Mouse (Mus musculus): ENCODE measurements at regions not wholly inside any gene's neighbourhood (a gene's known extent, or its start where the extent isn't known, plus 50 kb on each side); places are given as distances from the start of the nearest gene placed in this dataset.

GRCm38 (mm10) chr1:185695394-185695793 lies 240.7 kb downstream of the Slc30a10 start:
- in situ Hi-C loops (cut with MboI, MseI) = no loop called here

GRCm38 (mm10) chr1:185699758-185700157 lies 245.1 kb downstream of the Slc30a10 start:
- in situ Hi-C loops (cut with MboI, MseI) = no loop called here

- in situ Hi-C loops (cut with MboI, MseI) = no loop called here
These were observed 271.7 kb downstream of the Slc30a10 start for GRCm38 (mm10) chr1:185726324-185726723.

- in situ Hi-C loops (cut with MboI, MseI) = no loop called here
These were observed 272.2 kb downstream of the Slc30a10 start for GRCm38 (mm10) chr1:185726811-185727210.

DNA sequence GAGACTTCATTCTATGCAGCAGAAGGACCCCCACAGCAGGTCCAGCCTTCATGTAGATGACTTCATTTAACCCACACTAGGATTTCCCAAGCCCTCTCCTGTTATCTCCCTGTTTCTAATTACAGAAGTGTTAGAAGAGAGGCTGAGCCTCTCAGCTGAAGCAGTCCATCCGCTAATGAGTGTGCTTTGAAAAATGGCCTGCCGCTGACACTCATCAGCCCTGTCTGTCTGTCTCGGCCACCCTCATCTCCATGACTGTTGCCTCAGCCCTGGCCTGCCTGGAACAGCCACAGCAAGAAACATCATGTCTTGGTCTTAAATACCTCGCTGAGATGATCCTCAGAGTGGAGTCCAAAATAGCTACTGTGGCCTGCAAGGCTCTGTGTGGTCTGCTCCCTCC lies 273.1 kb downstream of the Slc30a10 start:
- in situ Hi-C loops (cut with MboI, MseI) = no loop called here

DNA sequence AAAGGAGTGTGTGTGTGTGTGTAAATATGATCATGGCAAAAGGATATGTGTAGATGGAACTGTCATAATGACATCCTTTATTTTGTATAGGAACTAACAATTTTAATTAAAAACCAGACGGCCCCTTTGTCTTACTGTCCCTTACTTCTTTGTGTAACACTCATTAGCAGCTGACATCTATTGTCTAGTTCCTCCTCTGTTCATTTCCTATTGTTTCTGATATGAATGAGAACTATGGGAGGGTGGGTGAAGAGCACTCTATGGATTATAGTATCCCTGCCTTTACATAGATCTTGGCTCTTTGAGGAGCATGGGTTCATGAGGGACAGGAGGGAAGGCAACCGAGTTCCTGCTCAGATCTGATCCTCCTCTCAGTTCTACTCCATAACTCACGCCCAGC lies 273.8 kb downstream of the Slc30a10 start:
- in situ Hi-C loops (cut with MboI, MseI) = no loop called here

DNA sequence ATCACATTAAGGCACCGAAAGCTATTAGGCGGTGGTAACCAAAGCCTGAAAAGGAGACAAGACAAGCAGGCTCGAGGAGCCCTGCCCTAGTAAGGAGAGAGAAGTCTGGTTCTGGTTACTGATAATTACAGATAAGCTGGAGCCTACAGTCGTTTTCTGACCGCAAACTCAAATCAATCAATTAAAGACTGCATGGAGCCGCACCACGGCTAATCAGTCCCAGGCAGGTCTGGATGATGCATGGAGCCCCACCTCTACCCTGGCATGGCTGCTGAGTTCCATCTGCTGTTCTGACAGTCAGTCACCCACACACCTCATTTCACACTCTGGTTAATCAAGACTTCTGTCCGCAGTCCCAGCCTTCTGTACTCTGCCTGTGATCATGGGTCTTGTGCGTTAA lies 276.4 kb downstream of the Slc30a10 start:
- in situ Hi-C loops (cut with MboI, MseI) = no loop called here

GRCm38 (mm10) chr1:185736773-185737172 lies 282.1 kb downstream of the Slc30a10 start:
- in situ Hi-C loops (cut with MboI, MseI) = no loop called here

DNA sequence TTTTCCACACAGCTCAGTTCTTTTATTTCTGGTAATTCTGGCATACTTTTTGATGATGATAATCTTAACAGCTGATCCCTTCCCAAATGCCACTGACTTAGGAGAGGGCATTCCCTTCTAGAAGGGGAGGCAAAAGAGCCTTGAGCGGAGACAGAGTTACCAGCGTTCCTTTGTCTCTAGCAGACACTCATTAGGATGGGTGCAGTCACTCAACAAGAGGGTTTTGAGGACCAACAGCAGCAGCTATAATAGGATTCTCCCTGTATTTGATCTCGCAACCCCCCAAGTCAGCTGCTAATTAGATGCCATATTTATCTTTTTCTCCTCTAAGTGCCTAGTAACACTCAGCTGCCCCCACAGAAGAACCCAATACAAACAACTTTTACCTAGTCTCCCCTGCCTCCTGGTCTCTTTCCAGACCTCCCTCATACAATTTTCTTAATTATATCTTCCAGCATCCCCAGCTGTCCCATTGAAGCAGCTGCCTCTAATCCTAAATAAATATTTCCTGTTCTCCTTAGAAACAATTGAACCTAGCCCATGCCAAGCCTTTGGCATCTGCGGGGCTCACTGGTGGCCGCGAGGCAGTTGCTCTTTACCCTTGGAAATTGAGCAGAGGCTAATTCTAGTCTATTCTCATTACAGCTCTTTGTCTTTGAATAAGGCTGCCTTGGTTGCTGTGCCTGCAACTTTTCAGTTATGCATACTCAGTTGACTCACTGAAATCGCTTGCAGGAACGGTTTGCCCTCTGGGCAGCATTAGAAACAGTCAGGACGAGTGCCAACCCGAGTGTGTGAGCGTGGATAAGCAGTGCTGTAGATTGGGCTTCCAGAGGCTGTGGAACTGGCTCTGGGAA lies 286.6 kb downstream of the Slc30a10 start:
- in situ Hi-C loops (cut with MboI, MseI) = no loop called here

GRCm38 (mm10) chr1:185749251-185749650 lies 294.6 kb downstream of the Slc30a10 start:
- in situ Hi-C loops (cut with MboI, MseI) = no loop called here

- in situ Hi-C loops (cut with MboI, MseI) = no loop called here
These were observed 300.0 kb downstream of the Slc30a10 start for GRCm38 (mm10) chr1:185754486-185755290.

DNA sequence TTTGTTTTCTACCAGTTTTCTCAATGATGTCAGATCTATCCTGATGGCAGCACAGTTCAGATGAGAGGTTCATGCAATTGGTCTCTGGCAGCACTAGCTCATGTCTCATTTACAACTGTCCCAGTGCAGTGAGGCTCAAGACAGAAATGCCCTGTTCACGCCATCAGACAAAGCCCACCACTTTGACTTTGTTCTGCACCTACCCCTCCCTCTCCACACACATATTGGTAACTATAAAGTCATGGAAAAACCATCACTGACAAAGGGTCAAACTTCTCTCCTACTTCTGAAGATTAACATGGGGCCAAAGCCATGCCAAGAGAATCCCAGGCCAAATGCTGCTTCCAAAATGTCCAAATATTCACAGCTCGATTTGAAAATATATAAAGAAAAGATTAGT lies 302.7 kb downstream of the Slc30a10 start:
- in situ Hi-C loops (cut with MboI, MseI) = no loop called here

DNA sequence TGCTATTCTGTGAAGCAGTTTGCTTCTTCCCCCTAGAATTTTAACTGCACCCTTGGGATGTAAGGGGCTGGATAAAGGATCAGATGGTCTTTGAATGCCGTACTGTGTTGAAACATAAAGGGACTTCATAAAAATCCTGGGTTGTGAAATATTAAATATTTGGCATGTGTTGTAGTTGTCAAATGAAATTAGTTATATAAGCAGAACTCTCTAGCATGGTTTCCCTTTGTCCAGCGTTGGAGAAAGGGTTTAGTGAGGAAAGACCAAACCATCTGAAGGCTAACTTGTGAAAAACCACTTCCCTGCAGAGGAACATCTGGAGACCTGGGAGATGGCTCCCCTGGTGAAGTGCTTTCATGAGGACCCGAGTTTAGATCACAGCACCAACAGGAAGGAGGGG lies 319.6 kb downstream of the Slc30a10 start:
- in situ Hi-C loops (cut with MboI, MseI) = no loop called here

DNA sequence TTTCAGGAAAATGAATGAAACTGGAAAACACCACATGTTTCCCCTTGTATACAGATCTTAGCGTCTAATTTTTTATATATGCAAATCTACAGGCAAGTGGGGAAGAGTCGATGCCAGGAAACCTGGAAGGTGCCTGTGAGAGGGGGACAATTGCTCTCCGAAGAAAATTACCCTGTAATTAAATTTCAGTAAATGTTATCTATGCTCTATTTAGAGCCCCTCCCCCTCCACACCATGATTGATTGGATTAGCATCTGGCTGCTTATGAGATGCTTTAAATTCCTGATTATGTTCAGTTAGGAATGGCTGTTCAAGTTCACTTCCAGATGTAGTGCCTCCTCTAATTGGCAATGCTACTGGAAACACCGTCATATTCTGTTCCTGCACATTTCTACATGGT lies 325.0 kb downstream of the Slc30a10 start:
- in situ Hi-C loops (cut with MboI, MseI) = no loop called here

- in situ Hi-C loops (cut with MboI, MseI) = no loop called here
These were observed 315.0 kb downstream of the Lyplal1 start for GRCm38 (mm10) chr1:185802156-185802555.

DNA sequence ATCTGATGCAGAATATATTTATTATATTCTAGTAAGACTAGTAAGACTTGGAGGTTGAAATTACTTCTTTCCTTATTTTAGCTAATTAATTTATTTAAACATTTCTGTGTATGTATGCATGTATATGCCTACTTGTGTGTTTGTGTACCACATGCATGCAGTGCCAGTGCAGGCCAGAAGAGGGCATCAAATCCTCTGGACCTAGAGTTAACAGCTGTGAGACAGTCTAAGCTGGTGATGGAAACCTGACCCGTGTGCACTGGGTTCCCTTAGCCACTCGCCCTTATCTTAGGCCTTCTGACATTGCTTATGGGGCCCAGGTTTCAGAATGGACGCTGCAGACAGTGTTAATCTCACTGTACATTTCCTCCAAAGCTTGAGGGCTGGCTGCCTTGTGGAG lies 302.2 kb downstream of the Lyplal1 start:
- in situ Hi-C loops (cut with MboI, MseI) = no loop called here

DNA sequence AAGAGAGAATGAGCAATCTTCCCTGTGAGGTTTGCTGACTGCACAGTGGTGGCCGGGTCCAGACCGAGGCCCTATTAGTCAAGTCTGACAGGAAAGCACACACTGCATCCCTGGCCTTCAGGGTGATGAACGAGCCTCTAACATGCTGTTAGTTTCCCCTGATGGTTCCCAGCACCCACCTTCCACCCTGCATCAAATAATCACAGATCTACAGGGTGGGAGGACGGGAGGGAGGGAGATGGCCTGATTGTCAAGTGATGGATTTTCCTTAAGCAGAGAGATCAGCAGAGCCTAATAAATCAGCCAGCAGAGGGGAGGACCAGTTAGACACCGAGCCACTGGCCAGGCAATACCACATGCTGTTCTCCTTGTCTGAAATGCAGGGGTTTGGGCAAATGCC lies 298.1 kb downstream of the Lyplal1 start:
- in situ Hi-C loops (cut with MboI, MseI) = no loop called here

DNA sequence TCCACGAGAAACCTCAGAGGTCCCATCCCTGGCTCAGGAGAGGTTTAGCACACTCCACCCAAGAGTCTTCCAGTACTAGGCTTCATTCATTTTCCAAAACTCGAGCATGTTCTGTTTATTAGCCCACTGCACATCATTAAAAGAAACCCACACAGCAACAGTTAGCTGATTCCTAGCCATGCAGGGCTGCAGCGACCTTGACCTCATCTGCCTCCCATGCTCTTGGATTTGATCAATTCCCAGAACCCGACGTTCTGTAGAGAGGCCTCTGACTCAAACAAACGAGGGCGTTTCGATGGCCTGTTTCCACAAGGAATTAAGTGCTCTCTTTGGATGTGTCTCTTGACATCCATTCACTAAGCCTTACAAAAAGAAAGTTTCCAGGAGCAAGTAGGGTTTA lies 294.9 kb downstream of the Lyplal1 start:
- in situ Hi-C loops (cut with MboI, MseI) = no loop called here

DNA sequence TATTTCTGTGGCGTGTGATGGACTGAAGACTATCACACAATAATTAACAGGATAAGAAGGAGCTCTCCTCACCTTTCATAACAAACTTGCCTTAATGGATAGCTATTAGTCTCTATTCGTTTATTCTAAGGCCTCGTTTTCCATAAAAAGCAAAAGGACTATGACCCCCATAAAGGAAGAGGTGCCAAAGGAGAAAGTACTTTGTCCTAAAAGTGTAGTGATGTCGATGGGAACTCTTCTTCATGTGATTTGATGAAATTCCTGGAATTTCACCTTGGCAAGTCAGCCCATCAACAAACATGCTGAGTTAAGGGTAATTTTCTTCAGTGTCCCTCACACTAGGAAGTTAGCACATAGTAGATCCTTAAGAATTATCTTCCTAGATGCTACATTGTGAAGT lies 293.9 kb downstream of the Lyplal1 start:
- in situ Hi-C loops (cut with MboI, MseI) = no loop called here

DNA sequence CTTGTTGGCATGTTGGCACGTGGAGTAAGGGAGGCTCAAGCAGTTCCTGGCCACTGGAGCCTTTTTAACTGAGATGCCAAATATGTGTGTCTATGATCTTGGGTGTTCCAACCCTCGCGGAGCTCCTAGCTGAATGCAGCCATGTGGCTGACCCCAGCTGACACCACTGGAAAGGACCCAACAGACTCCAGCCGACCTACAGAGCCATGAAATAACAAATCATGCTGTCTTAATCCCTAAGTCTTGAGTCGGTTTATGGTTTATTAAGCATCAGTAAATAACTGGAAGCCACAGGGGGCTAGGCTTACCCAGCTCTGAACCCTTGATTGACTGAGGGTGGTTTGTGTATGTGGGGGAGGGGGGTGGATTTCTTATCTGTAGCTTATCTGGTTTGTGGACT lies 293.2 kb downstream of the Lyplal1 start:
- in situ Hi-C loops (cut with MboI, MseI) = no loop called here

GRCm38 (mm10) chr1:185827986-185828385 lies 289.1 kb downstream of the Lyplal1 start:
- in situ Hi-C loops (cut with MboI, MseI) = no loop called here

GRCm38 (mm10) chr1:185828486-185828885 lies 288.6 kb downstream of the Lyplal1 start:
- in situ Hi-C loops (cut with MboI, MseI) = no loop called here

- in situ Hi-C loops (cut with MboI, MseI) = no loop called here
These were observed 285.1 kb downstream of the Lyplal1 start for GRCm38 (mm10) chr1:185832059-185832458.
